Mouse (Mus musculus) monocyte, adult 2 months (primary cell): Measurements from ENCODE around the gene Wiz.
A peak's percentile ranks its signal among the peaks of the same experiment; 100 is the strongest.

Experiments
- DNase-seq, 2 experiments: peaks; one replicate each; pipeline ENCODE4 v3.0.0; 2022; ENCODE audit warnings: low spot score in 2 of 2, low read depth in 1 of 2

Gene Wiz

DNA sequence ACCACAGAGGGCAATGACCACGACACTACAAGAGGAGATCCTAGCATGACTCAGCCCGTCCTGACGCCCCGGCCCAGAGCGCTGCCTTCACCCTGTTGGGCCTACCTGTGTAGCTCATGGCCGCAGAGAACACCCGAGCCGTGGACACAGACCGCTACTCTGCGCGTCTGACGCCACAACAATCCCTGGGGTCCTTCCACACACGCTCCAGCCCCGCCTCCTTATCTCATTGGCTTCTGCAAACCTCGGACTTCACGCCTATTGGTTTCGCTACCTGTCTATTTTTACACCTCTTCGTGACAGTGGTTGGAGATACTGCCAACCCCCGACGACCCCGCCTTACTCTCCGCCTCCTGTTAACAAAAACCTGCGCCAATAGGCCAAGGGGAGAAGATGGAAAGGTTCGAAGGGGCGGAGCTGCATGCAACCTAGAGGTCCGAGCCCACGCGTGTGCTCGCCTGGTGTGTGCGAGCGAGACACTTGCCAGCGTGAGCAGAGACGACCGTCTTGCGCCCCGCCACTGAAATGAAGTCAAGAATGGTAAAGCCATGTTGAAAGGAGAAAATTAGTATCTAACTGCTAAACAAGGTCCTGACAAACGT, 38.8 kb downstream of the Wiz start, which contains the start of gene Akap8l:
Gene Akap8l, minus strand, starts transcription at position 226 of the 602 bp plus-strand sequence.
- DNase-seq: peak; percentile 88 to 90

GRCm38 (mm10) chr17:32349851-32350381, 39.3 kb downstream of the Wiz start:
- DNase-seq: no peak

GRCm38 (mm10) chr17:32349037-32349732, 40.1 kb downstream of the Wiz start:
- DNase-seq: no peak

- no peak for DNase-seq
Measured at GRCm38 (mm10) chr17:32348406-32348805, 40.8 kb downstream of the Wiz start.

GRCm38 (mm10) chr17:32341102-32341501, 48.1 kb downstream of the Wiz start:
- no peak for DNase-seq

DNA sequence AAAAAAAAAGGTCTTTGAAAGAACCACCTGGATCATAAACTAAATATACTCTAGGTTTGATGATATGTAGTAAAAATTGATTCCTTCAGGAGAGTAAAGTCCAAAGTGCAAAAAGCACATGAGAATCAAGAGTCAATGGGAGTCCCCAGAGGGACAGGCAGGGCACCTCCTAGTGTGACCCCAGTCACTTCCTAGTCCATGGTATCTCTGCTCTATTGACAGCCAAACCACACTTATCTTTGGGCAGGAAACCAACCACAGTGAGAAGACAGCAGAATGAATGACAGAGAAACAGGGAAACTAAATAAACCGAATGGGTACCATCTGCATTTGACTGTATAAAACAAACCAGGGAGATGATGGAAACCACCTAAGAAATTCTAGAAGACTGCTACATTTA, 49.1 kb downstream of the Wiz start:
- DNase-seq: no peak

DNA sequence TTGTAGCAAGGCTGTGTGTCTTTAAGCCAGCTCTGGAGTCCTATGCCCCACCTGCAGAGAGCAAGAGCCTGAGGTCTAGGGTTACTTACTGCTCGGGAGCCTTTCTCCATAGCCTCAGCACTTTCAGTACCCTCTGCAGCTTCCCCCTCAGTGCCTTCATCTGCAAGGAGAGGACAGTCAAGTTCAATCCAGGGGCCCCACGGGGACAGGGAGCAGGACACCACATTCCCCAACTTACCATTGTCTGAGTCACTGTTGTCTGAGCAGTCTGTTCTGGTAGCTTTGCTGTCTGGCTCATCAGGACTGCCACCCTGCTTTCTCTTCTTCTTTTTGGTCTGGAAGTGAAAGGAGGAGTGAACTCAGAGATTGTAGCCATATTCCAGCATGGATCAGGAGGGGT, 53.4 kb downstream of the Wiz start:
- DNase-seq: no peak

GRCm38 (mm10) chr17:32334921-32335320, 54.3 kb downstream of the Wiz start:
- no peak for DNase-seq

DNA sequence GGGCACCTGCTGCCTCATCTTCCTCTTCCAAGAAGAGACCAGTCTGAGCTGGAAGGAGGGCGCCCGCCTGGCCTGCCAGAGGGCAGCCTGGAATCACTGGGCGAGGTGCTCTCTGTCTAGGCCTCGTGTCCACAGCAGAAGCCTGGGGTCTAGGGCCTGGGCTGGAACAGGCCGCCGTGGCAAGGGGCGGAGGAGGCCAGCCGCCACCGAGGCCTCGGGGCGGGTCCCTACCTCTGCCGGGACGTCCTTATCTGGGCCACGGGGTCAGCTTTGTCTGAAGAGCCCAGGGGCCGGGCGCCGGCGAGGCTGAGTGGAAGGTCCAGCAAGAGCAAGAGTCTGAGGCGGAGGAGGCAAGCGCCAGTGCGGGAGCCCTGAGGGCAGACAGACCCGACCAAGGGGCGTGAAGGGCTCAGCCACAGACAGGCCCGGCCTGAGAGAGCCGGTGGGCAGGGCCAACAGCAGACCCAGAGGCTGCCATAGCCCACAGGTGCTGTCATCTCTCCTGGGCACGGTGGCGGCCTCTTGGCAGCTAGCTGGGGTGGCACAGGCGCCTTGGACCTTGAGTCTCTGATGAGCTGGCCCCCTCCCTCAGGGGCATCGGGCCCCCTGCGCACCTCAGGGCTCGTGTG, 55.5 kb downstream of the Wiz start:
- DNase-seq: no peak

GRCm38 (mm10) chr17:32327501-32327900, 61.7 kb downstream of the Wiz start:
- DNase-seq: no peak

- no peak for DNase-seq
Measured at GRCm38 (mm10) chr17:32322809-32323208, 66.4 kb downstream of the Wiz start.

GRCm38 (mm10) chr17:32321836-32322235, 67.4 kb downstream of the Wiz start:
- no peak for DNase-seq

DNA sequence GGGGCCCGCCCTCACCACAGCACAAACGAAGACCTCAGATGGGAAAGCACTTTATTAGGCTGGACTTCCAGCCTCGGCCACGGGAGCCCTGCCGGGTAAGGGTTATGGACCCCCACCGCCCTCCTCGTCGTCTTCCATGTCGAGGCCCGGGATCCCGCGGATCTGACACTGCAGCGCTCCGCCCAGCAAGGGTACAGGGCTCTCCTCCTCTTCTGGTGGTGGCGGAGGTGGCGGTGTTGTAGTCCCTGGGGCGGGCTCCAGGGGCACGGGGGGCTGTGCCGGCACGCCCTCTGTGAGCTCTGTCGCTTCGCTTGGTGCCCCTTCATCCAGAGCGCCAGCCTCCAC, 67.9 kb downstream of the Wiz start:
- no peak for DNase-seq

DNA sequence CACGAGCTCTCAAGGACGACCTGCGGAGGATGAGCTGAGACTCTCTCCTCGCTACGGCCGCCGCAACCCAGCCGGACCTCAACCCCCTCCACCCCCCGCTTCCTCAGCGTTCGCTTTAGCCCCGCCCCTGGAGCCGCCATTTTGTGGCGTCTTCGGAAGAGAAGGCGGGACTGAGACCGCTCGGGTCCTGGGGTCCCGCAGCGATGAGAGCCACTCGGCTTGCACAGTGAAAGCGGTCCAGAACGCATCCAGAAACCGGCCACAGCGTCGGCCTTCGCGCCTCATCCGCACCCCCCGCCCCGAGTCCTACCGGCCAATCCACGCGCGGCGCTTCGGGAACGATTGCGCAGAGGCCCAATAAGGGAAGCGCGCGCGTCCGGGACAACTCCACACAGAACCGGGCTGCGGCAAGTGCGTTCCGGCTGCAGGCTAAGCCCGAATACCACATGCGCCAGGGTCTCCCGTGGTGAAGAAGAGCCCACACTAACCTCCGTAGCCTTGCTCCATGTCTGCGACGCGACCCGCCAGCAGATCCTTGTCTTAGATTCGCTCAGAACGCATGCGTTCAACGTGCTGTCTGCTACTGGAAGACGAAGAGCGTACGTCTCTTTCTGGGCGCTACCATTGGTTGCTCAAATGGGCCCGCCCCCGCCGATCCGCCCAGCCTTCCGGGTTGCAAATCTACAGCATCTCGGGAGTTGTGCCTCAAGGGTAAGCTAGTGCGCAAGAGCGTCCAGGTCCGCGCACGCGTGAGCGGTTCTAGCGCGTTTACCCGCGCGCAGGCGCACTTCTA, 68.4 kb downstream of the Wiz start, which contains the start of gene Akap8:
Gene Akap8, minus strand, starts transcription at position 642 of the 793 bp plus-strand sequence.
- peak; percentile 92 to 94 for DNase-seq

- DNase-seq: no peak
Measured at GRCm38 (mm10) chr17:32319950-32320349, 69.3 kb downstream of the Wiz start.

DNA sequence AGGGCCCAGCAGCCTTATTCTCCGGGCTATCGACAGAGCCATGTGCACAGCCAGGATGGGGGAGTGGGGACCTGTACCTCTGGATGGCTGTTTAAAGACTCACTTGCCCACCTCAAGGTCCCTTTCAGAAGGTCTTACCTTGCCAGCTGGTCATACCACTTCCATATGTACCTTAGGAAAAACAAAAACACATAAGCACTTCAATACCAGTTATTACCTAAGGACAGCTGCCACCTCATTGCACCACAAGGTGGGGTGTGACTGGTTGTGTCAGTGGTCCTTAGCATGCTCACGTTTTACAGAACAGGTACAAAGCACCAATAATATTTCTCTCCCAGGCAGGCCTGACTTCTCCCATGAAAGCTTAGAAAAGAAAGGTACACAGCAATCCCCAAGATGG, 71.5 kb downstream of the Wiz start:
- DNase-seq: no peak

- no peak for DNase-seq
Measured at GRCm38 (mm10) chr17:32317032-32317431, 72.2 kb downstream of the Wiz start.

DNA sequence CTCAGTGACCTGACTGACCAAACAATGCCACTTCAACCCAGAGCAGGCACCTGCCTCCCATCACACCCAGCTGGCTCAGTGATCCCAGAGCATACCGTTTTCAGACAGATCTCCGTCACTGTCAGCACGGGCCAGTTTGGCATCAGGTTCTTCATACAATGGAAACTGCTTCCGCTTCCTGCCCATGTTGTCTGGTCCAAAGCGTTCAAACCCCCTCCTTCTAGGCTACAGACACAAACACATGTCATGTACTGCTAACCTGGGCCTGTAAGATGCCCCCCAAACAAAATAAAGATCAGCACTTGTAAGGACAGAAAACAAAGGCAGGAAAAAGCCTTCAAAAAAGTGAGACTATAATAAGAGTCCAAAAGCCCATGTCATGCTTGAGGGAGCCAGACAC, 73.7 kb downstream of the Wiz start:
- no peak for DNase-seq

- no peak for DNase-seq
Measured at GRCm38 (mm10) chr17:32313892-32314291, 75.3 kb downstream of the Wiz start.

DNA sequence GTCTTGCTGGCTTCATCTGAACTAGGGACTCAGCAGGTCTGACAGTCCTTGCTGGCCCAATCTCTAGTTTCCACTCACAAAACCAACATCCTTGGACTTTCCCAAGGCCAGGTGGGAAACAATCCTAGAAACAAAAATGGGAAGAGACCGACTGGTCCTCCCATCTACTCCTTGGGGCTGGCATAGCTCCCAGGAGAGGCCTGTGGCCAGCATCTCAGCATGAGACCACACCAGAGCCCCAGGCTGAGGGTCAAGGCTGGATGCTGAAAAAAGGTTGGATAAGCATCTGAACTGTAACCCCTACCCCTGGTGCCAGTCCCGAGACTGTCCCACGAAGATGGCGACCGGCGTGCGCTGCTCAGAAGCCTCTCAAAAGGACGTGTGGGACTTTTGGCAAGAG, 76.4 kb downstream of the Wiz start:
- no peak for DNase-seq

DNA sequence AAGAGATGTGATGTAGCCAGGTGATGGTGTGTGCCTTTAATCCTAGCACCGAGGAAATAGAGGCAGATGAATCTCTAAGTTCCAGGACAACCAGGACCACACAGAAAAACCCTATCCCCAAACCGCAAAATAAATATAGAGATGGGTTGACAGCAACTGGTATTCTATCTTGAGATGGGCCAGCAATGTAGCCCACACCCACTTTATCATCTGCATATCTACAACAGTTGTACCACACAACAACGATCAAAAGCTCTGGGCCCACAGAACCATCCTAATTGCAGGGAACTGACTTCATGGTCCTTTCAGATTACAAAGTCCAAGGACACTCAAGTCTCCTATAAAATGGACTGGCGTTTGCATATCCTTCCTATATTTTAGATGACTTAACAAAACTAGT, 81.3 kb downstream of the Wiz start:
- DNase-seq: no peak
